Mouse (Mus musculus) kidney, adult 18-20 months (tissue): ENCODE data around the gene Tbc1d16.

Source experiments
- DNase-seq: peaks from one replicate; pipeline ENCODE4 v3.0.0; 2021

The Tbc1d16 gene

GRCm38 (mm10) chr11:119133437-119134221, 94.7 kb downstream of the Tbc1d16 start:
- DNase-seq = peak; percentile 75

GRCm38 (mm10) chr11:119132198-119133035, 95.9 kb downstream of the Tbc1d16 start:
- no peak for DNase-seq

GRCm38 (mm10) chr11:119130081-119130765, 98.1 kb downstream of the Tbc1d16 start:
- no peak for DNase-seq

- peak; percentile 25 for DNase-seq
Observed at GRCm38 (mm10) chr11:119129281-119130058, 98.8 kb downstream of the Tbc1d16 start.

GRCm38 (mm10) chr11:119128668-119129280, 99.5 kb downstream of the Tbc1d16 start:
- DNase-seq = no peak

- peak; percentile 91 for DNase-seq
Observed at GRCm38 (mm10) chr11:119127686-119128473, 100.4 kb downstream of the Tbc1d16 start.

- peak; percentile 47 for DNase-seq
Observed at GRCm38 (mm10) chr11:119127147-119127546, 101.2 kb downstream of the Tbc1d16 start.

- peak; percentile 90 for DNase-seq
Observed at GRCm38 (mm10) chr11:119125929-119126861, 102.1 kb downstream of the Tbc1d16 start.

- DNase-seq = no peak
Observed at GRCm38 (mm10) chr11:119124536-119124935, 103.8 kb downstream of the Tbc1d16 start.

- DNase-seq = no peak
Observed at GRCm38 (mm10) chr11:119123522-119124319, 104.6 kb downstream of the Tbc1d16 start.

GRCm38 (mm10) chr11:119122396-119122795, 105.9 kb downstream of the Tbc1d16 start:
- DNase-seq = no peak

GRCm38 (mm10) chr11:119118905-119119304, 109.4 kb downstream of the Tbc1d16 start:
- no peak for DNase-seq

- no peak for DNase-seq
Observed at GRCm38 (mm10) chr11:119117945-119118344, 110.4 kb downstream of the Tbc1d16 start.

GRCm38 (mm10) chr11:119116992-119117391, 111.3 kb downstream of the Tbc1d16 start:
- DNase-seq = no peak

- DNase-seq = no peak
Observed at GRCm38 (mm10) chr11:119112721-119113120, 115.6 kb downstream of the Tbc1d16 start.

- peak; percentile 27 for DNase-seq
Observed at GRCm38 (mm10) chr11:119111345-119111744, 117.0 kb downstream of the Tbc1d16 start.

- peak; percentile 61 for DNase-seq
Observed at GRCm38 (mm10) chr11:119109415-119110071, 118.8 kb downstream of the Tbc1d16 start.

- DNase-seq = no peak
Observed at GRCm38 (mm10) chr11:119108573-119109263, 119.6 kb downstream of the Tbc1d16 start.
